9 mouse cellular contexts compared by ENCODE assay signal in the genomic region with DNA sequence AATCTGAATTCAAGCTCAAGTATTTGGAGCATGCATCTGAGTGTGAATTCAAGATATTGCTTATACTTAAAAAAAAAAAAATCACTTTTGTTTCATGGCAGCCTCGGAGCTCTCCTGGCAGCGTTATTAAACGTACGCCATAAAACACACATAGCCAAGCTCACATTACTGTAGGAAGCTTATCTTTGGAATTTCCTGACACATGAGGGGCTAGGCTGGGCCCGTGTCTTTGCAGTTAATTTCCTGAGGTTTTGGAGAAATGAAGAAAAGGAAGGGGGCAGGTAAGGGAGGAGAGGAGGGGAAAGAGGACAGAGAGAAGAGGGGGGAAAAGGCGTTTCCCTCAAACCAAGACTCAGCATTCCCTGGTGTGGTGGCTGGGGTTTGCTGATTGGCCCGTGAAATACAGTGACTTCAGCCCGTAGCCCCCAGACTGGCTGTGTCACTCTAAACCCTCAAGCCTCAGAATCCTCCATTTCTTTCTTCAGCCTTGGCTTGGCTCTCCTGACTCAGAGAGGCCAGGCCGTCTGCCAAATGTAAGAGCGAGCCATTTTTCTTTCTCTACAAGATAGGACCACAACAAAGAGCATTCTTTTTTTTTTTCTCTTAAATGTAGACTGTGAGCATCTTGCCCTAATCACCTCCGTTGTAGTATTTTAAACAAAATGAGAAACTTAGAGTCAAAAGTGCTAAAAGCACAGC. TPM values are rescaled to one million over a fixed set of nuclear protein-coding genes. Genes with fewer than 3 reads are reported as not detected.
A peak's percentile ranks its signal among the peaks of the same experiment; 100 is the strongest.
DNase-seq lines count a peak whose midpoint lies in the region; ATAC-seq and TF ChIP-seq lines count a peak whose summit lies in the region.
"Had no signal": no experiment of that assay in that cellular context is flagged by ENCODE, and none has a peak within 500 bp of the region (broad histone marks: within the 10 kb centered on the region; RNA-seq: fewer than 3 reads in every experiment).

No protein-coding gene starts in this region.

- H3K9me3 ChIP-seq in forebrain, embryonic 13.5 days (replicated peaks), result 0 out of 2 replicates have a peak, but pooled peaks cover 7% of the 10 kb centered on the region
- peaks cover 2% of the 10 kb centered on the region for H3K9me3 ChIP-seq in hindbrain, embryonic 16.5 days (ENCODE audit: control insufficient read depth, low read length)
- 0 out of 2 replicates have a peak, but pooled peaks cover 4% of the 10 kb centered on the region for H3K9me3 ChIP-seq in neural tube, embryonic 13.5 days
- H3K9me3 ChIP-seq: liver, embryonic 13.5 days had no signal

- DNase-seq in layer of hippocampus, adult 2 months (ENCODE audit: low spot score in 2 of 2), result no peak
- no peak for DNase-seq in layer of hippocampus, adult 9-10 months (ENCODE audit: low spot score)
- DNase-seq in adrenal gland, adult 2 months, result peak; percentile 81
- no peak for DNase-seq in retina, embryonic 14.5 days (ENCODE audit: low spot score)
- DNase-seq: liver, embryonic 13.5 days had no signal

- no peak overlapping the region for H3K4me3 ChIP-seq in layer of hippocampus, adult 2 months
- H3K4me3 ChIP-seq in forebrain, embryonic 13.5 days, result no peak overlapping the region
- H3K4me3 ChIP-seq in hindbrain, embryonic 16.5 days (ENCODE audit: low read length), result no peak overlapping the region
- H3K4me3 ChIP-seq in neural tube, embryonic 13.5 days, result no peak overlapping the region
- H3K4me3 ChIP-seq: liver, embryonic 13.5 days had no signal

- peak overlapping the region; percentile 73; the same call in 1 of the 2 replicates for H3K27ac ChIP-seq in layer of hippocampus, adult 2 months
- H3K27ac ChIP-seq in forebrain, embryonic 13.5 days, result peak overlapping the region; percentile 88
- H3K27ac ChIP-seq in hindbrain, embryonic 16.5 days (ENCODE audit: low read depth, low read length), result peak overlapping the region; percentile 79
- H3K27ac ChIP-seq in neural tube, embryonic 13.5 days (replicated peaks), result peak overlapping the region; percentile 80

- H3K4me2 ChIP-seq in forebrain, embryonic 13.5 days, result no peak overlapping the region
- H3K4me2 ChIP-seq in hindbrain, embryonic 16.5 days (ENCODE audit: low read length), result no peak overlapping the region
- H3K4me2 ChIP-seq in neural tube, embryonic 13.5 days, result no peak overlapping the region
- H3K4me2 ChIP-seq: liver, embryonic 13.5 days had no signal

- 0 out of 2 replicates have a peak overlapping the region, but pooled peaks have one; percentile 37 for H3K9ac ChIP-seq in forebrain, embryonic 13.5 days
- no peak overlapping the region for H3K9ac ChIP-seq in hindbrain, embryonic 16.5 days (ENCODE audit: low read depth, low read length)
- 0 out of 2 replicates have a peak overlapping the region, but pooled peaks have one; percentile 43 for H3K9ac ChIP-seq in neural tube, embryonic 13.5 days
- H3K9ac ChIP-seq: liver, embryonic 13.5 days had no signal

- no peaks in the 10 kb centered on the region for H3K27me3 ChIP-seq in forebrain, embryonic 13.5 days
- H3K27me3 ChIP-seq in hindbrain, embryonic 16.5 days (replicated peaks; ENCODE audit: control insufficient read depth, insufficient read depth, low read length), result no peaks in the 10 kb centered on the region
- no peaks in the 10 kb centered on the region for H3K27me3 ChIP-seq in neural tube, embryonic 13.5 days
- H3K27me3 ChIP-seq: liver, embryonic 13.5 days had no signal

- peak; percentile 50; the same call in 1 of the 2 replicates for ATAC-seq in forebrain, embryonic 13.5 days
- ATAC-seq in hindbrain, embryonic 16.5 days, result peak; percentile 83
- peak; percentile 60; the same call in 1 of the 2 replicates for ATAC-seq in neural tube, embryonic 13.5 days (ENCODE audit: low read depth)
- no peak for ATAC-seq in monocyte, adult 5-6 weeks (replicated peaks; ENCODE audit: insufficient number of reproducible peaks, low FRiP score, low TSS enrichment, poor library complexity, severe bottlenecking)

- 63% methylated on average over 11 of the region's 11 CpGs for WGBS in forebrain, embryonic 13.5 days
- 46% methylated on average over 11 of the region's 11 CpGs for WGBS in hindbrain, embryonic 16.5 days
- 61% methylated on average over 11 of the region's 11 CpGs for WGBS in neural tube, embryonic 13.5 days

- peaks cover 39% of the 10 kb centered on the region for H3K36me3 ChIP-seq in forebrain, embryonic 13.5 days (ENCODE audit: poor library complexity, severe bottlenecking)
- H3K36me3 ChIP-seq in hindbrain, embryonic 16.5 days (ENCODE audit: control insufficient read depth, insufficient read depth, low read length), result peaks cover 6% of the 10 kb centered on the region
- H3K36me3 ChIP-seq in neural tube, embryonic 13.5 days, result peaks cover 29% of the 10 kb centered on the region
- H3K36me3 ChIP-seq: liver, embryonic 13.5 days had no signal

- peaks cover 10% of the 10 kb centered on the region for H3K4me1 ChIP-seq in forebrain, embryonic 13.5 days
- peaks cover 6% of the 10 kb centered on the region for H3K4me1 ChIP-seq in hindbrain, embryonic 16.5 days (ENCODE audit: control insufficient read depth, insufficient read depth, low read depth, low read length)
- H3K4me1 ChIP-seq in neural tube, embryonic 13.5 days (replicated peaks), result peaks cover 18% of the 10 kb centered on the region

- TF ChIP-seq CTCF in layer of hippocampus, adult 2 months (conservative IDR thresholded peaks at IDR 0.05), result no peak

RNA-seq across cellular contexts. Expression of a gene that starts 42.5 kb away (rescaled TPM):
- total RNA-seq in layer of hippocampus, adult 2 months (2021), result 10 to 100 TPM; 37.0 to 38.2 TPM
- total RNA-seq in adrenal gland, adult 2 months (2021), result 10 to 100 TPM in 1 of 2 experiments, 1 to 10 TPM in 1; 7.5 to 14.6 TPM
- polyA plus RNA-seq in adrenal gland, adult 2 months (2012; rRNA removed), result 6.0 and 9.0 TPM in 2 replicates
- 19.6 and 22.8 TPM in 2 replicates for polyA plus RNA-seq in forebrain, embryonic 13.5 days (2015; fragmentation: Nextera tagmentation; extraction: Ambion mirVana)
- polyA plus RNA-seq in hindbrain, embryonic 16.5 days (2015; fragmentation: Nextera tagmentation; extraction: Ambion mirVana), result 12.8 and 17.6 TPM in 2 replicates
- 25.8 and 26.1 TPM in 2 replicates for polyA plus RNA-seq in neural tube, embryonic 13.5 days (2015; fragmentation: Nextera tagmentation; extraction: Ambion mirVana)
- total RNA-seq in monocyte, adult 5-6 weeks (2017), result 0.43 to 0.58 TPM in 2 of 3 replicates, not detected in the other

RNA-seq across cellular contexts. Expression of a gene that starts 58.5 kb away (rescaled TPM):
- 10 to 100 TPM; 27.5 to 32.0 TPM for total RNA-seq in layer of hippocampus, adult 2 months (2021)
- total RNA-seq in adrenal gland, adult 2 months (2021), result 10 to 100 TPM; 20.4 to 27.3 TPM
- polyA plus RNA-seq in adrenal gland, adult 2 months (2012; rRNA removed), result 18.7 and 20.7 TPM in 2 replicates
- polyA plus RNA-seq in forebrain, embryonic 13.5 days (2015; fragmentation: Nextera tagmentation; extraction: Ambion mirVana), result 35.7 and 39.0 TPM in 2 replicates
- polyA plus RNA-seq in hindbrain, embryonic 16.5 days (2015; fragmentation: Nextera tagmentation; extraction: Ambion mirVana), result 42.6 and 47.9 TPM in 2 replicates
- 39.5 and 41.7 TPM in 2 replicates for polyA plus RNA-seq in neural tube, embryonic 13.5 days (2015; fragmentation: Nextera tagmentation; extraction: Ambion mirVana)
- 16.8 to 27.2 TPM (median 19.6 TPM) in 3 replicates for total RNA-seq in monocyte, adult 5-6 weeks (2017)
